Mouse (Mus musculus) lung, embryonic 16.5 days (tissue): Measurements from ENCODE around the gene Zfp57. TPM values are rescaled to one million over a fixed set of nuclear protein-coding genes. Genes with fewer than 3 reads are reported as not detected.
"Not testable (repeated sequence)": the region's sequence is repeated elsewhere in the genome, so short reads cannot be mapped to it uniquely, and the experiment has no call there.

Experiments
- ATAC-seq: fragments of 200-750 bp; cut with Nextera tagmentation; 2 replicates; pipeline ENCODE4 v1.8.0; 2017; ENCODE audit warnings: low read depth, mild to moderate bottlenecking, moderate library complexity
- H3K27ac ChIP-seq: fragments of 300-500 bp; sonication (generic); 2 replicates; pipeline ENCODE4 v1.5.1; 2014; ENCODE audit warnings: mild to moderate bottlenecking, control low read depth, low read length
- H3K27me3 ChIP-seq: fragments of 300-500 bp; sonication (generic); 2 replicates; pipeline ENCODE4 v1.6.1; 2014; ENCODE audit warnings: low read depth, low read length, mixed read lengths; ENCODE audit not compliant: control insufficient read depth, insufficient read depth
- H3K36me3 ChIP-seq: fragments of 300-500 bp; sonication (generic); 2 replicates; pipeline ENCODE4 v1.6.1; 2014; ENCODE audit warnings: low read length; ENCODE audit not compliant: control insufficient read depth, insufficient read depth
- H3K4me1 ChIP-seq: fragments of 300-500 bp; sonication (generic); replicated peaks from 2 replicates; pipeline ENCODE4 v1.6.1; 2014; ENCODE audit warnings: low read length, mixed read lengths; ENCODE audit not compliant: control insufficient read depth, insufficient read depth
- H3K4me2 ChIP-seq: fragments of 300-500 bp; sonication (generic); 2 replicates; pipeline ENCODE4 v1.6.1; 2014; ENCODE audit warnings: low read depth, low read length, control low read depth
- H3K4me3 ChIP-seq: fragments of 300-500 bp; sonication (generic); 2 replicates; pipeline ENCODE4 v1.5.1; 2014; ENCODE audit warnings: mild to moderate bottlenecking, low read length, control low read depth
- H3K9ac ChIP-seq: fragments of 300-500 bp; sonication (generic); 2 replicates; pipeline ENCODE4 v1.6.1; 2014; ENCODE audit warnings: low read length, control low read depth
- H3K9me3 ChIP-seq: fragments of 300-500 bp; sonication (generic); 2 replicates; pipeline ENCODE4 v1.6.1; 2016; ENCODE audit warnings: low read length; ENCODE audit not compliant: control insufficient read depth
- WGBS: fragments of 180-500 bp; shearing (Covaris S2); extraction: QIAGEN DNeasy Blood & Tissue Kit; methylation state at CpG from one replicate; pipeline ENCODE4 v1.1.7; 2014; 5-methylcytosine and 5-hydroxymethylcytosine counted together
- polyA plus RNA-seq: library from polyadenylated mRNA; unstranded; fragments of >200 nt; fragmentation: Nextera tagmentation; extraction: Ambion mirVana; gene quantifications from 2 replicates; pipeline ENCODE4 v1.2.1, GENCODE M21; 2015

Zfp57 gene
- polyA plus RNA-seq, 1 experiment from 2014 or later, result 73.4 TPM

- Histone ChIP-seq H3K4me2 (no peak overlapping the region), H3K27me3 (no peaks in the 10 kb centered on the region), H3K9ac (no peak overlapping the region), H3K36me3 (peaks cover 38% of the 10 kb centered on the region), H3K9me3 (no peaks in the 10 kb centered on the region), H3K4me3 (no peak overlapping the region), H3K27ac (no peak overlapping the region), H3K4me1 (peaks cover 2% of the 10 kb centered on the region; the same call in 1 of the 2 replicates)
- 86% methylated on average over 6 of the region's 6 CpGs for WGBS
- no peak for ATAC-seq
These were observed 7.2 kb downstream of the Zfp57 start for GRCm38 (mm10) chr17:37008161-37008560.

GRCm38 (mm10) chr17:37009460-37010042 lies 8.6 kb downstream of the Zfp57 start:
- Histone ChIP-seq H3K4me3 (no peak overlapping the region), H3K27me3 (no peaks in the 10 kb centered on the region), H3K36me3 (peaks cover 38% of the 10 kb centered on the region), H3K4me1 (no peaks in the 10 kb centered on the region), H3K9me3 (no peaks in the 10 kb centered on the region), H3K27ac (no peak overlapping the region), H3K4me2 (no peak overlapping the region), H3K9ac (no peak overlapping the region)
- no peak for ATAC-seq
- 86% methylated on average over 17 of the region's 17 CpGs for WGBS

- no peak overlapping the region for H3K27ac ChIP-seq
- no peaks in the 10 kb centered on the region for H3K27me3 ChIP-seq
- no peak overlapping the region for H3K4me3 ChIP-seq
- WGBS, result 50% methylated on average over 3 of the region's 3 CpGs
- no peaks in the 10 kb centered on the region for H3K4me1 ChIP-seq
- no peak for ATAC-seq
- no peak overlapping the region for H3K9ac ChIP-seq
- no peaks in the 10 kb centered on the region for H3K9me3 ChIP-seq
- H3K4me2 ChIP-seq, result no peak overlapping the region
- H3K36me3 ChIP-seq, result peaks cover 30% of the 10 kb centered on the region
These were observed 10.8 kb downstream of the Zfp57 start for GRCm38 (mm10) chr17:37011719-37012118.

- Histone ChIP-seq H3K36me3 (peaks cover 26% of the 10 kb centered on the region), H3K4me1 (no peaks in the 10 kb centered on the region), H3K27me3 (no peaks in the 10 kb centered on the region), H3K4me2 (no peak overlapping the region), H3K4me3 (no peak overlapping the region), H3K9me3 (no peaks in the 10 kb centered on the region), H3K9ac (no peak overlapping the region), H3K27ac (no peak overlapping the region)
- 58% methylated on average over 5 of the region's 5 CpGs for WGBS
- ATAC-seq, result no peak
These were observed 11.2 kb downstream of the Zfp57 start for GRCm38 (mm10) chr17:37012141-37012540.

- H3K4me3 ChIP-seq, result no peak overlapping the region
- no peak overlapping the region for H3K4me2 ChIP-seq
- no peaks in the 10 kb centered on the region for H3K27me3 ChIP-seq
- no peak for ATAC-seq
- no peaks in the 10 kb centered on the region for H3K4me1 ChIP-seq
- no peaks in the 10 kb centered on the region for H3K9me3 ChIP-seq
- H3K27ac ChIP-seq, result no peak overlapping the region
- H3K9ac ChIP-seq, result no peak overlapping the region
- no peaks in the 10 kb centered on the region for H3K36me3 ChIP-seq
These were observed 15.4 kb downstream of the Zfp57 start for GRCm38 (mm10) chr17:37016333-37016732.

GRCm38 (mm10) chr17:37018328-37018727 lies 17.4 kb downstream of the Zfp57 start:
- H3K9me3 ChIP-seq, result no peaks in the 10 kb centered on the region
- ATAC-seq, result no peak
- no peak overlapping the region for H3K4me3 ChIP-seq
- no peak overlapping the region for H3K9ac ChIP-seq
- no peaks in the 10 kb centered on the region for H3K36me3 ChIP-seq
- H3K27me3 ChIP-seq, result no peaks in the 10 kb centered on the region
- WGBS, result 78% methylated on average over 3 of the region's 3 CpGs
- no peaks in the 10 kb centered on the region for H3K4me1 ChIP-seq
- H3K27ac ChIP-seq, result no peak overlapping the region
- H3K4me2 ChIP-seq, result no peak overlapping the region

GRCm38 (mm10) chr17:37019242-37019641 lies 18.3 kb downstream of the Zfp57 start:
- not testable (repeated sequence) for H3K36me3 ChIP-seq, ATAC-seq, H3K4me2 ChIP-seq, H3K27ac ChIP-seq, H3K4me3 ChIP-seq, H3K9me3 ChIP-seq, H3K4me1 ChIP-seq, H3K9ac ChIP-seq, H3K27me3 ChIP-seq
- 90% methylated on average over 5 of the region's 5 CpGs for WGBS

- Histone ChIP-seq H3K27ac (no peak within 1 kb of the TSS), H3K9me3 (no peaks in the 10 kb centered on the region), H3K27me3 (no peaks in the 10 kb centered on the region), H3K9ac (no peak within 1 kb of the TSS), H3K4me2 (no peak within 1 kb of the TSS), H3K36me3 (no peaks in the 10 kb centered on the region), H3K4me3 (no peak within 1 kb of the TSS), H3K4me1 (no peaks in the 10 kb centered on the region)
- WGBS, result 66% methylated on average over 9 of the region's 9 CpGs
- no peak for ATAC-seq
These were observed 21.9 kb downstream of the Zfp57 start, which contains the start of gene Mog for GRCm38 (mm10) chr17:37022628-37023576. Gene Mog, minus strand, starts transcription at chr17:37023398.

GRCm38 (mm10) chr17:37026425-37026824 lies 25.5 kb downstream of the Zfp57 start:
- WGBS, result 94% methylated on average over 2 of the region's 2 CpGs
- ATAC-seq, result no peak
- Histone ChIP-seq H3K27me3 (no peaks in the 10 kb centered on the region), H3K4me1 (no peaks in the 10 kb centered on the region; the same call in 1 of the 2 replicates), H3K9ac (no peak overlapping the region), H3K9me3 (no peaks in the 10 kb centered on the region), H3K4me3 (no peak overlapping the region), H3K4me2 (no peak overlapping the region), H3K36me3 (no peaks in the 10 kb centered on the region), H3K27ac (no peak overlapping the region)
